ENCODE assay signal across 8 mouse cellular contexts in genomic region chr6:124740211-124740887, GRCm38 (mm10). TPM values are rescaled to one million over a fixed set of nuclear protein-coding genes. Genes with fewer than 3 reads are reported as not detected.
DNase-seq lines count a peak whose midpoint lies in the region; ATAC-seq lines count a peak whose summit lies in the region.

No protein-coding gene starts in this region.

- peak overlapping the region; percentile 80 for H3K4me2 ChIP-seq in heart, embryonic 12.5 days

- peak overlapping the region; percentile 98 for H3K27ac ChIP-seq in heart, embryonic 12.5 days (ENCODE audit: poor library complexity, severe bottlenecking)
- H3K27ac ChIP-seq in midbrain, embryonic 10.5 days (replicated peaks), result peak overlapping the region; percentile 95

- WGBS in heart, embryonic 12.5 days, result under 1% methylated on average over 28 of the region's 29 CpGs
- under 1% methylated on average over 29 of the region's 29 CpGs for WGBS in midbrain, embryonic 10.5 days

- ATAC-seq in heart, embryonic 12.5 days (ENCODE audit: insufficient number of reproducible peaks, low FRiP score), result peak; percentile 40

- H3K9me3 ChIP-seq in heart, embryonic 12.5 days (replicated peaks), result no peaks in the 10 kb centered on the region
- H3K9me3 ChIP-seq in midbrain, embryonic 10.5 days (replicated peaks), result no peaks in the 10 kb centered on the region

- peak overlapping the region; percentile 84 for H3K9ac ChIP-seq in heart, embryonic 12.5 days

- intact Hi-C loops in gastrocnemius, postnatal 14 days (cut with DNase I; ENCODE audit: low total_unique reads), result no loop called here
- intact Hi-C loops in gastrocnemius, postnatal 36 days (cut with DNase I), result loop anchor here (2.0 kb wide), 1 partner anchor 78 kb away; the partner anchor contains the start of gene Lpcat3
- intact Hi-C loops in left cerebral cortex, postnatal 10 days (cut with DNase I), result no loop called here

- peak overlapping the region; percentile 60 for H3K4me3 ChIP-seq in heart, embryonic 12.5 days
- peak overlapping the region; percentile 76 for H3K4me3 ChIP-seq in midbrain, embryonic 10.5 days

- H3K27me3 ChIP-seq in heart, embryonic 12.5 days (replicated peaks), result no peaks in the 10 kb centered on the region
- H3K27me3 ChIP-seq in midbrain, embryonic 10.5 days (ENCODE audit: low read depth, poor library complexity, severe bottlenecking), result no peaks in the 10 kb centered on the region

- H3K4me1 ChIP-seq in heart, embryonic 12.5 days (replicated peaks), result peaks cover 35% of the 10 kb centered on the region
- peaks cover 55% of the 10 kb centered on the region for H3K4me1 ChIP-seq in midbrain, embryonic 10.5 days

- DNase-seq in gastrocnemius, postnatal 14 days, result peak; percentile 49
- DNase-seq in gastrocnemius, postnatal 36 days, result no peak
- peak; percentile 84 for DNase-seq in CD4-positive, CD25-positive, alpha-beta regulatory T cell, adult 2 months (ENCODE audit: low read depth, low spot score)
- peak; percentile 65 for DNase-seq in c-Kit-positive CD71-positive TER-119-negative erythroid progenitor cells, embryonic 14.5 days (ENCODE audit: low read depth)
- peak; percentile 52 to 71 for DNase-seq in left cerebral cortex, postnatal 10 days (ENCODE audit: extremely low spot score in 1 of 2, low spot score in 2 of 2)
- DNase-seq in midbrain, embryonic 10.5 days (ENCODE audit: low spot score), result no peak
- DNase-seq in testis, postnatal 10 days (ENCODE audit: low spot score), result peak; percentile 72

- H3K36me3 ChIP-seq in heart, embryonic 12.5 days, result peaks cover 32% of the 10 kb centered on the region
- H3K36me3 ChIP-seq in midbrain, embryonic 10.5 days, result peaks cover 41% of the 10 kb centered on the region

RNA-seq across cellular contexts. Expression of gene Grcc10, which starts 0.8 kb away (rescaled TPM):
- total RNA-seq in gastrocnemius, postnatal 14 days (2021), result 100 to 1,000 TPM; 207 to 228 TPM
- 100 to 1,000 TPM; 150 to 160 TPM for total RNA-seq in gastrocnemius, postnatal 36 days (2021)
- polyA plus RNA-seq in heart, embryonic 12.5 days (2016; fragmentation: Nextera tagmentation; extraction: Ambion mirVana), result 352 and 365 TPM in 2 replicates
- total RNA-seq in left cerebral cortex, postnatal 10 days (2021), result 100 to 1,000 TPM; 298 to 316 TPM
- 445 and 490 TPM in 2 replicates for polyA plus RNA-seq in midbrain, embryonic 10.5 days (2016; fragmentation: Nextera tagmentation; extraction: Ambion mirVana)

RNA-seq across cellular contexts. Expression of gene Ptpn6, which starts 1.8 kb away (rescaled TPM):
- 1 to 10 TPM; 1.7 to 1.9 TPM for total RNA-seq in gastrocnemius, postnatal 14 days (2021)
- total RNA-seq in gastrocnemius, postnatal 36 days (2021), result 1 to 10 TPM in 1 of 2 experiments, under 1 TPM in 1; 0.64 to 2.5 TPM
- polyA plus RNA-seq in heart, embryonic 12.5 days (2016; fragmentation: Nextera tagmentation; extraction: Ambion mirVana), result 4.4 and 4.9 TPM in 2 replicates
- total RNA-seq in left cerebral cortex, postnatal 10 days (2021), result 1 to 10 TPM; 3.4 to 4.7 TPM
- 6.1 and 7.2 TPM in 2 replicates for polyA plus RNA-seq in midbrain, embryonic 10.5 days (2016; fragmentation: Nextera tagmentation; extraction: Ambion mirVana)

RNA-seq across cellular contexts. Expression of gene Gm45234, which starts 15.5 kb away (rescaled TPM):
- total RNA-seq in gastrocnemius, postnatal 14 days (2021), result not detected
- under 1 TPM in 1 of 2 experiments, not detected in 1; 0.08 TPM for total RNA-seq in gastrocnemius, postnatal 36 days (2021)
- polyA plus RNA-seq in heart, embryonic 12.5 days (2016; fragmentation: Nextera tagmentation; extraction: Ambion mirVana), result not detected in 2 replicates
- total RNA-seq in left cerebral cortex, postnatal 10 days (2021), result not detected
- not detected in 2 replicates for polyA plus RNA-seq in midbrain, embryonic 10.5 days (2016; fragmentation: Nextera tagmentation; extraction: Ambion mirVana)

RNA-seq across cellular contexts. Expression of gene Atn1, which starts 16.0 kb away (rescaled TPM):
- total RNA-seq in gastrocnemius, postnatal 14 days (2021), result 10 to 100 TPM; 30.8 to 35.8 TPM
- 10 to 100 TPM; 38.3 to 40.7 TPM for total RNA-seq in gastrocnemius, postnatal 36 days (2021)
- polyA plus RNA-seq in heart, embryonic 12.5 days (2016; fragmentation: Nextera tagmentation; extraction: Ambion mirVana), result 9.5 and 10.2 TPM in 2 replicates
- total RNA-seq in left cerebral cortex, postnatal 10 days (2021), result 100 to 1,000 TPM; 156 to 158 TPM
- polyA plus RNA-seq in midbrain, embryonic 10.5 days (2016; fragmentation: Nextera tagmentation; extraction: Ambion mirVana), result 10.2 and 10.5 TPM in 2 replicates

RNA-seq across cellular contexts. Expression of gene Phb2, which starts 28.2 kb away (rescaled TPM):
- 100 to 1,000 TPM; 179 to 184 TPM for total RNA-seq in gastrocnemius, postnatal 14 days (2021)
- total RNA-seq in gastrocnemius, postnatal 36 days (2021), result 100 to 1,000 TPM; 140 to 161 TPM
- 345 and 349 TPM in 2 replicates for polyA plus RNA-seq in heart, embryonic 12.5 days (2016; fragmentation: Nextera tagmentation; extraction: Ambion mirVana)
- total RNA-seq in left cerebral cortex, postnatal 10 days (2021), result 100 to 1,000 TPM; 151 to 160 TPM
- 401 and 471 TPM in 2 replicates for polyA plus RNA-seq in midbrain, embryonic 10.5 days (2016; fragmentation: Nextera tagmentation; extraction: Ambion mirVana)

Comparison
In these comparisons a context has a peak if more than half of its experiments do, and no peak if none do; other contexts are left out.
1. DNase-seq: peak in gastrocnemius, postnatal 14 days (single experiment), CD4-positive, CD25-positive, alpha-beta regulatory T cell, adult 2 months (single experiment), c-Kit-positive CD71-positive TER-119-negative erythroid progenitor cells, embryonic 14.5 days (single experiment), left cerebral cortex, postnatal 10 days (2 of 2) and testis, postnatal 10 days (single experiment); none in gastrocnemius, postnatal 36 days (0 of 2) and midbrain, embryonic 10.5 days (single experiment).